Mouse (Mus musculus) ES-E14 (cell line): ENCODE data around the gene Scn1a.

ENCODE experiments used
- CHD2 ChIP-seq: IDR thresholded peaks from 2 replicates; pipeline ENCODE4 v1.6.1; 2014; ENCODE audit warnings: mild to moderate bottlenecking, low read depth, low read length, inconsistent platforms
- HCFC1 ChIP-seq: IDR thresholded peaks from 2 replicates; pipeline ENCODE4 v1.6.1; 2012; ENCODE audit warnings: low read length, inconsistent platforms, borderline replicate concordance; ENCODE audit not compliant: insufficient read depth
- MAFK ChIP-seq: IDR thresholded peaks from 2 replicates; pipeline ENCODE4 v1.6.1; 2014; ENCODE audit warnings: mild to moderate bottlenecking, low read depth, low read length, inconsistent platforms; ENCODE audit not compliant: insufficient read depth
- ZC3H11A ChIP-seq: IDR thresholded peaks from 2 replicates; pipeline ENCODE4 v1.6.1; 2012; ENCODE audit warnings: low read depth, mild to moderate bottlenecking, inconsistent platforms, low read length, borderline replicate concordance
- ZNF384 ChIP-seq: IDR thresholded peaks from 2 replicates; pipeline ENCODE4 v1.6.1; 2012; ENCODE audit warnings: low read depth, low read length, inconsistent platforms

DNA sequence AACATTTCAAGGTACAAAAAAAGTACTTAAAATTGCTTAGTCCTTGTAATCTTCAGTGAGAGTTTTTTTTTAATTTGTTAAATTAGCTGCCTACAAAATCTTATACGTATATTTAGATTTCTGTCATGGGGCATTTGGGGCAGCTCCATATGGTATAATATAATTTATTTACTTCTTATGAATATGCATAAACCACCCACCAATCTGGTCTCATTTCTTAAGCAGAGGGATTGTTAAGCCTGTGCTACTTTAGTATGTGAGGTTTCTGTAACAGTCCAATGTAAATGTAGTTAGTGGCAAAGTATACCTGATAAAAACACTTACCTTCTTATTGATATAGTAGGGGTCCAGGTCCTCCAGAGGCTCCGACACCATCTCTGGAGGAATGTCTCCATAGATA is 90.0 kb downstream of the Scn1a start:
- TF ChIP-seq MAFK (no peak), HCFC1 (no peak), ZNF384 (no peak), CHD2 (no peak), ZC3H11A (no peak)
